Mouse (Mus musculus) intestine, embryonic 15.5 days (tissue): ENCODE data around the gene Rngtt. TPM values are rescaled to one million over a fixed set of nuclear protein-coding genes. Genes with fewer than 3 reads are reported as not detected.
"Not testable (repeated sequence)": the region's sequence is repeated elsewhere in the genome, so short reads cannot be mapped to it uniquely, and the experiment has no call there.

Experiments used
- ATAC-seq: fragments of 200-750 bp; cut with Nextera tagmentation; 2 replicates; pipeline ENCODE4 v1.8.0; 2017; ENCODE audit warnings: moderate TSS enrichment, moderate library complexity
- H3K27ac ChIP-seq: fragments of 300-500 bp; sonication (generic); 2 replicates; pipeline ENCODE4 v1.5.1; 2015; ENCODE audit warnings: mild to moderate bottlenecking, inconsistent platforms
- H3K27me3 ChIP-seq: fragments of 300-500 bp; sonication (generic); replicated peaks from 2 replicates; pipeline ENCODE4 v1.6.1; 2015; ENCODE audit warnings: inconsistent platforms
- H3K36me3 ChIP-seq: fragments of 300-500 bp; sonication (generic); 2 replicates; pipeline ENCODE4 v1.6.1; 2015; ENCODE audit warnings: inconsistent platforms
- H3K4me1 ChIP-seq: fragments of 300-500 bp; sonication (generic); replicated peaks from 2 replicates; pipeline ENCODE4 v1.6.1; 2015; ENCODE audit warnings: inconsistent platforms
- H3K4me2 ChIP-seq: fragments of 300-500 bp; sonication (generic); replicated peaks from 2 replicates; pipeline ENCODE4 v1.6.1; 2015; ENCODE audit warnings: mild to moderate bottlenecking, inconsistent platforms
- H3K4me3 ChIP-seq: fragments of 300-500 bp; sonication (generic); replicated peaks from 2 replicates; pipeline ENCODE4 v1.5.1; 2015; ENCODE audit warnings: inconsistent platforms
- H3K9ac ChIP-seq: fragments of 300-500 bp; sonication (generic); 2 replicates; pipeline ENCODE4 v1.6.1; 2015; ENCODE audit warnings: inconsistent platforms
- H3K9me3 ChIP-seq: fragments of 300-500 bp; sonication (generic); 2 replicates; pipeline ENCODE4 v1.6.1; 2016; ENCODE audit warnings: inconsistent platforms
- WGBS: fragments of 180-500 bp; shearing (Covaris S2); methylation state at CpG from one replicate; pipeline ENCODE4 v1.1.7; 2015; 5-methylcytosine and 5-hydroxymethylcytosine counted together
- polyA plus RNA-seq: library from polyadenylated mRNA; unstranded; fragments of >200 nt; fragmentation: Nextera tagmentation; extraction: Ambion mirVana; gene quantifications from 2 replicates; pipeline ENCODE4 v1.2.1, GENCODE M21; 2015

The Rngtt gene
- polyA plus RNA-seq, 1 experiment from 2014 or later, result 21.2 TPM

- no peak for ATAC-seq
- Histone ChIP-seq H3K9me3 (no peaks in the 10 kb centered on the region), H3K4me1 (no peaks in the 10 kb centered on the region), H3K4me2 (no peak overlapping the region), H3K9ac (no peak overlapping the region), H3K4me3 (no peak overlapping the region), H3K27me3 (no peaks in the 10 kb centered on the region), H3K36me3 (no peaks in the 10 kb centered on the region), H3K27ac (no peak overlapping the region)
- WGBS, result 77% methylated on average over 2 of the region's 2 CpGs
These were observed 95.7 kb downstream of the Rngtt start for GRCm38 (mm10) chr4:33405723-33406293.

- Histone ChIP-seq H3K4me3 (no peak overlapping the region), H3K9ac (no peak overlapping the region), H3K36me3 (no peaks in the 10 kb centered on the region), H3K9me3 (no peaks in the 10 kb centered on the region), H3K4me1 (no peaks in the 10 kb centered on the region), H3K4me2 (no peak overlapping the region), H3K27me3 (no peaks in the 10 kb centered on the region), H3K27ac (no peak overlapping the region)
- no peak for ATAC-seq
- 75% methylated on average over 4 of the region's 4 CpGs for WGBS
These were observed 103.7 kb downstream of the Rngtt start for GRCm38 (mm10) chr4:33413791-33414190.

GRCm38 (mm10) chr4:33414781-33415180 is 104.7 kb downstream of the Rngtt start:
- no peak overlapping the region for H3K27ac ChIP-seq
- H3K9me3 ChIP-seq, result no peaks in the 10 kb centered on the region
- H3K4me2 ChIP-seq, result no peak overlapping the region
- no peaks in the 10 kb centered on the region for H3K27me3 ChIP-seq
- 72% methylated on average over 4 of the region's 4 CpGs for WGBS
- ATAC-seq, result no peak
- H3K9ac ChIP-seq, result no peak overlapping the region
- H3K4me3 ChIP-seq, result no peak overlapping the region
- no peaks in the 10 kb centered on the region for H3K36me3 ChIP-seq
- H3K4me1 ChIP-seq, result no peaks in the 10 kb centered on the region

GRCm38 (mm10) chr4:33417391-33417790 is 107.3 kb downstream of the Rngtt start:
- WGBS, result 87% methylated on average over 4 of the region's 4 CpGs
- Histone ChIP-seq H3K36me3 (no peaks in the 10 kb centered on the region), H3K9me3 (no peaks in the 10 kb centered on the region), H3K27ac (no peak overlapping the region), H3K9ac (no peak overlapping the region), H3K27me3 (no peaks in the 10 kb centered on the region), H3K4me2 (no peak overlapping the region), H3K4me3 (no peak overlapping the region), H3K4me1 (no peaks in the 10 kb centered on the region)
- no peak for ATAC-seq

- H3K27me3 ChIP-seq, result no peaks in the 10 kb centered on the region
- H3K9ac ChIP-seq, result no peak overlapping the region
- no peak overlapping the region for H3K4me2 ChIP-seq
- no peaks in the 10 kb centered on the region for H3K9me3 ChIP-seq
- no peak for ATAC-seq
- 100% methylated on average over 1 of the region's 1 CpGs for WGBS
- H3K36me3 ChIP-seq, result no peaks in the 10 kb centered on the region
- H3K27ac ChIP-seq, result no peak overlapping the region
- H3K4me1 ChIP-seq, result no peaks in the 10 kb centered on the region
- no peak overlapping the region for H3K4me3 ChIP-seq
These were observed 109.5 kb downstream of the Rngtt start for GRCm38 (mm10) chr4:33419644-33420043.

- no peak overlapping the region for H3K27ac ChIP-seq
These were observed 118.7 kb downstream of the Rngtt start for GRCm38 (mm10) chr4:33428856-33429255.

GRCm38 (mm10) chr4:33441864-33442263 is 131.8 kb downstream of the Rngtt start:
- 75% methylated on average over 6 of the region's 6 CpGs for WGBS
- H3K36me3 ChIP-seq, result no peaks in the 10 kb centered on the region
- H3K4me2 ChIP-seq, result no peak overlapping the region
- H3K9me3 ChIP-seq, result no peaks in the 10 kb centered on the region
- no peak overlapping the region for H3K9ac ChIP-seq
- no peak overlapping the region for H3K27ac ChIP-seq
- H3K4me3 ChIP-seq, result no peak overlapping the region
- no peak for ATAC-seq
- no peaks in the 10 kb centered on the region for H3K27me3 ChIP-seq
- no peaks in the 10 kb centered on the region for H3K4me1 ChIP-seq

More at GRCm38 (mm10) chr4:33428856-33429255, 118.7 kb downstream of the Rngtt start:
- Histone ChIP-seq H3K27me3 (no peaks in the 10 kb centered on the region), H3K9me3 (no peaks in the 10 kb centered on the region), H3K4me2 (no peak overlapping the region), H3K36me3 (no peaks in the 10 kb centered on the region), H3K9ac (no peak overlapping the region), H3K4me1 (no peaks in the 10 kb centered on the region), H3K4me3 (no peak overlapping the region)
- ATAC-seq, result no peak
- 65% methylated on average over 4 of the region's 4 CpGs for WGBS

- Histone ChIP-seq H3K9me3 (no peaks in the 10 kb centered on the region), H3K4me2 (no peak overlapping the region), H3K4me1 (no peaks in the 10 kb centered on the region), H3K4me3 (no peak overlapping the region), H3K36me3 (no peaks in the 10 kb centered on the region), H3K9ac (no peak overlapping the region), H3K27ac (no peak overlapping the region), H3K27me3 (no peaks in the 10 kb centered on the region)
- 94% methylated on average over 3 of the region's 3 CpGs for WGBS
- no peak for ATAC-seq
These were observed 136.2 kb downstream of the Rngtt start for GRCm38 (mm10) chr4:33446265-33446664.

GRCm38 (mm10) chr4:33446881-33447280 is 136.8 kb downstream of the Rngtt start:
- no peak for ATAC-seq
- WGBS, result 90% methylated on average over 3 of the region's 3 CpGs
- Histone ChIP-seq H3K27me3 (no peaks in the 10 kb centered on the region), H3K27ac (no peak overlapping the region), H3K36me3 (no peaks in the 10 kb centered on the region), H3K4me1 (no peaks in the 10 kb centered on the region), H3K9ac (no peak overlapping the region), H3K9me3 (no peaks in the 10 kb centered on the region), H3K4me2 (no peak overlapping the region), H3K4me3 (no peak overlapping the region)

- 88% methylated on average over 8 of the region's 8 CpGs for WGBS
- H3K4me3 ChIP-seq, H3K36me3 ChIP-seq, H3K4me2 ChIP-seq, H3K27me3 ChIP-seq, H3K9ac ChIP-seq, H3K9me3 ChIP-seq, ATAC-seq, H3K4me1 ChIP-seq, H3K27ac ChIP-seq: not testable (repeated sequence)
These were observed 140.2 kb downstream of the Rngtt start for GRCm38 (mm10) chr4:33450356-33450755.

GRCm38 (mm10) chr4:33459851-33460250 is 149.7 kb downstream of the Rngtt start:
- Histone ChIP-seq H3K9me3 (no peaks in the 10 kb centered on the region), H3K36me3 (no peaks in the 10 kb centered on the region), H3K27me3 (no peaks in the 10 kb centered on the region), H3K4me2 (no peak overlapping the region), H3K4me1 (no peaks in the 10 kb centered on the region), H3K9ac (no peak overlapping the region), H3K4me3 (no peak overlapping the region), H3K27ac (no peak overlapping the region)
- ATAC-seq, result no peak
- WGBS, result 96% methylated on average over 3 of the region's 3 CpGs

- no peaks in the 10 kb centered on the region for H3K4me1 ChIP-seq
- H3K4me2 ChIP-seq, result no peak overlapping the region
- ATAC-seq, result no peak
- H3K36me3 ChIP-seq, result no peaks in the 10 kb centered on the region
- no peaks in the 10 kb centered on the region for H3K27me3 ChIP-seq
- H3K9me3 ChIP-seq, result no peaks in the 10 kb centered on the region
- WGBS, result 73% methylated on average over 1 of the region's 1 CpGs
- H3K27ac ChIP-seq, result no peak overlapping the region
- H3K4me3 ChIP-seq, result no peak overlapping the region
- H3K9ac ChIP-seq, result no peak overlapping the region
These were observed 154.3 kb downstream of the Rngtt start for GRCm38 (mm10) chr4:33464432-33464831.

- Histone ChIP-seq H3K4me3 (no peak overlapping the region), H3K27me3 (no peaks in the 10 kb centered on the region), H3K36me3 (no peaks in the 10 kb centered on the region), H3K4me2 (no peak overlapping the region), H3K9ac (no peak overlapping the region), H3K4me1 (no peaks in the 10 kb centered on the region), H3K27ac (no peak overlapping the region), H3K9me3 (no peaks in the 10 kb centered on the region)
- 88% methylated on average over 3 of the region's 3 CpGs for WGBS
- no peak for ATAC-seq
These were observed 155.8 kb downstream of the Rngtt start for GRCm38 (mm10) chr4:33465871-33466270.
